Mouse (Mus musculus): ENCODE data around the gene Mrm3. TPM values are rescaled to one million over a fixed set of nuclear protein-coding genes. Genes with fewer than 3 reads are reported as not detected.

Gene Mrm3
- total RNA-seq, 2 experiments from 2014 or later, result 12.9 to 14.8 TPM

DNA sequence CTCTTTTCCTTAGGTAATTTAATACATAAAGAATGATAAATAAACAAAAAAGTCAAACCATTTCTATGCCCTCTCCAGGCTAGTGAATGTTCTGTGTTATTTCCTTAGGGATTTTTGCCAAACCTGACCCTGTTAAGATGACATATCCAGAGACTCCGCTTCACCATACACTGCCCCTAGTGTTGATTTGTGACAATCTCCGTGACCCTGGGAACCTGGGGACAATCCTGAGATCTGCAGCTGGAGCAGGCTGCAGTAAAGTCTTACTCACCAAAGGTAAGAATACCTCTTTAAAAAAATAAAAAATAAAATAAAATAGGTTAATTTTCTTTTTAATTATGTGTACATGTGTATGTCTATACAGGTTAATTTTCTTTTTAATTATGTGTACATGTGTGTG, 3.7 kb downstream of the Mrm3 start:
- DNase-seq (ENCODE audit: low spot score in 2 of 2), result no peak

DNA sequence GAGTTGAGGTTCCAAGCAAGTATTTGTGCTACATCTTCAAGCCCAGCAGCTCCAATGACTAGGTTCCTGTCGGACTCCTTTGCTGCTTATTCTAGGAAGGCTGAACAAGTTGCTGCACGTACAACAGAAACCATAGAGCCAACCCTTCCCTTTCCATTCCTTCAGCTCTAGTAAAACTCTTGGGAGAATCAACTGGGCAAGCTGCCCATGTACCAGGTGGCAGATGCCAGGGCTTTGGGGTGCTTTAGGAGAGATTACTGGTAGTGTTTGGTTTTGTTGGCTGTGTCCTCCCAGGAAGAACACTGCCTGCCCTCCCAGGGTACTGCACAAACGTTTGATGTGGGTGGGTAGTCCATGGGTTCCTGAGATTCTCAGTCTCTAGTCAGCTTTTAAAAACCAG, 8.5 kb downstream of the Mrm3 start:
- DNase-seq (ENCODE audit: low spot score in 2 of 2), result no peak

DNA sequence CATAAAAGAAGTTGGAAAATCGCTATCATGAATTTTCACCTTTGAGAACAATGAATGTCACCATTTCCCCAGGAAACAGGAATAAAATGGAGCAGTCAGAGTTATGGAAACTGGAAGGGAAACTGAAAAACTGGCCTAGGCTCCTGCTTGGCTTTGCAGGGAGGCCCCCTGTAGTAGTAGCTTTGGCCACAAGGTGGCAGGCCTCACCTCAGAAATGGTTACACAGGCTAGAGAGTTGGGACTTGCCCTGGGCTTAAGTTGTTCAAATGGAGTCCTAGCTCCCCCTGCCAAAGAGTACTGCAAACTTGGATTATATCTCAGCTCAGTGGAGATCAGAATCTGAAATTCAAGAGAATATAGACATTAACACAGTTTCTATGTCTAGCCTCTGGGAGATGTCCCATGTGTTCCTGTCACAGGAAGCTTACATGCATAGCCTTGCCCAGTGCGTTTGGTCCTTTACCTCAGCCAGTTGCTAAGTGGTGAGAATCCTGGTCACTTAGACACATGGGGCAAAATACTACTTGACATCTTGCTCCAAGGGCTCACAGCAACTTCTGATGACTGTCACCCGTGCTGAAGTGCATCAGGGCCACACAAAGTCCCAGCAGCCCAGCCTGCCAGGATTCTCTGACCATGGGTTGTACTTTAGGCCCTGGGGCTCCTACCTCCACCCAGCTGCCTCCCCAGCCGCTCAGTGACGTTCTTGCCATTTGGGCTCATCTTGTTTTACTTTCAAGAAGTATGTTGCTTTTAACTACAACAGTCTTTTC, 9.8 kb downstream of the Mrm3 start:
- DNase-seq (ENCODE audit: low spot score in 2 of 2), result peak; percentile 77 to 87

DNA sequence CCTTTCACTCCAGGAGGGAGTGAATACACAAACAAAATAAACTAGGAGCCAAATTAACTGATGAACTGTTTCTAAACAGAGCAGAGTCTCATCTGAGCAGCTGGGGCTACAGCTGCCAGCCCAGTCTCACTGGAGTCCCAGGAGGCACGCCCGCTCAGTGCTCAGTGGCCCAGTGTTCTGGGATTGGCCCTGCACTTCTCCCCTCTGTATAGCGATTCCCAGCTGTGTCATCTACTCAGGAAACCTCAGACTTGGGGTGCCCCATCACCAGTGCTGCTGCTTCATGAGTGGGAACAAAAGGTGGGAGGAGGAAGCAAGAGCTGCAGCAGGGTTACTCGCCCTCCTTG, 10.4 kb downstream of the Mrm3 start:
- DNase-seq (ENCODE audit: low spot score in 2 of 2), result peak in 1 of 2 experiments; percentile 44

DNA sequence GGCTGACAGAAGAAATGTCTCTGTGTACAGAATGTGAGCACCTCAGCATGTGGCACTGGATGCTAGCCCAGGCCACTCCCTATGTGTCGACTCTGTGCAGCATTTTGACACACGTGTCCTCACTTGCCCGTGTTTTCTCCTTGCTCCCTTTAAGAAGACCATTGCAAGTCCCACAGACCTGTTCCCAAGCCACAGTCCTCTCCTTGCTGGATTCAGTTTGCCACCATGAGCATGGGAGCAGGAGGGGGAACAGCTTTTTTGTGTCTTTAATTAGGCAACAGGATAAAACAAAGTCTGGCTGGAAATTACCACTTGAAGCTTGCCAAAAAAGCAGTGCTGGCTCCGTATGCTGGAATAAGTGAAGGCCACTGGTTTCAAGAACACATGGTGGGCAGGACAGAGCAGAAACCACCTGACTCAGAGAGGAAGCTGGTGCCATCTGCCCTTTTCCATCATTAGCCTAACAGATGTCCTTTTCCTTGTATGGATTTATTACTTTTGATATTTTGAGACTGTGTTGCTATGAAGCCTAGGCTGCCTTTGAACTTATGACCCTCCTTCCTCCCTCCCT, 12.0 kb downstream of the Mrm3 start:
- DNase-seq (ENCODE audit: low spot score in 2 of 2), result no peak

DNA sequence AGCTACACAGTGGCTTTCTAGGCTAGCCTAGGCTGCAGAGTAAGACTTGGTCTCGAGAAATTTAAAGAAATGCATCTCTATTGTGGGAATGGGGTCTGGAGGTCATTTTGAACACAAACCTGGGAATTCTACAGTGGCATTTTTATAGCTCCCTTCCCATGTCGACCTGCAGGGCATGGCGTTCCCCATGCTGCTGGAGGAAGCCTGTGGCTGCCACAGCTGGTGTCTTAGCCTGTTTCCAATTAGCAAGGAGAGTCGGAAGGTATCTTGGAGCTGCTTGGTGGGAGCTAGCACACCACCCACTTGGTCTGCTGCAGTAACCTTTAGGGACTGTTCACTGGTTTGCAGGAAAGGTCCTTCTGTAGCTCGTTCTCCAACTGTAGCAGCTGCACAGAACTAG, 12.6 kb downstream of the Mrm3 start:
- DNase-seq (ENCODE audit: low spot score in 2 of 2), result no peak

DNA sequence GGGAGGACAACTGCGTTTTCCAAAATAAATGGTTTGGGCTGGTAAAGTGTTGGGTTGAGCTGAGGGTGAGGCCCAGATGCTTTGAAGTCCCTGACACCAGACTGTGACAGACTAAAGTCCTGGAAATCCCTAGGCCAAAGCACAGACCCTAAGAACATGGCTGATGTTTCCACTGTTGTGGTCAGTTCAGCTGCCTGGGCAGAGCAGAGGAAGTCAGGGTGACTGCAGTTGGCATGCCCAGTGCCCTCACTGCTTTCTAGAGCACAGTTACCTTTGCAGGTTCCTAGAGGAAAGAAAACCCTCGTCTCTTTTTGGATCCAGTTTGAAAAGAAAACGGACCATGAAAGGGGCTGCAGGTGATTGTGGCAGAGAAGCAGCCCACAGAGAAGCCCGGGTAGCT, 13.9 kb downstream of the Mrm3 start:
- no peak for DNase-seq (ENCODE audit: low spot score in 2 of 2)

DNA sequence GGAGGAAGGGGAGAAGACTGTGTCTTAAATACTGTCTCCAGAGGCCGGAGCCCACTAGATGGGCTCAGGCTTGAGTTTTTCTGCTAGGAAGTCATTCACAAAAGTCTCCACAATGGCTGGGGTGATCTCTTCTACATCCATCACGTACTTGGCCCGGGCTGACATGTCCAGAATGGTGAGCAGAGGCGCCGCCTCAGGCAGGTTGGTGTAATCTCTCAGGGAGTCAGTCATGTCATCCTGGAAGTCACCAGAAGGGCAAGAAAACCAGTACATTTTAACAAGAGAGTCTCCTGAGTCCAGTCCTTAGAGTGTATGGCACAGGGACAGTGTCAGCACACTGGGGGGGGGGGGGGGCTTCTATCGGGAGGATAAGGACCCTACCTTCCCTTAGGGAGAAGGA, 15.0 kb downstream of the Mrm3 start:
- no peak for DNase-seq (ENCODE audit: low spot score in 2 of 2)

DNA sequence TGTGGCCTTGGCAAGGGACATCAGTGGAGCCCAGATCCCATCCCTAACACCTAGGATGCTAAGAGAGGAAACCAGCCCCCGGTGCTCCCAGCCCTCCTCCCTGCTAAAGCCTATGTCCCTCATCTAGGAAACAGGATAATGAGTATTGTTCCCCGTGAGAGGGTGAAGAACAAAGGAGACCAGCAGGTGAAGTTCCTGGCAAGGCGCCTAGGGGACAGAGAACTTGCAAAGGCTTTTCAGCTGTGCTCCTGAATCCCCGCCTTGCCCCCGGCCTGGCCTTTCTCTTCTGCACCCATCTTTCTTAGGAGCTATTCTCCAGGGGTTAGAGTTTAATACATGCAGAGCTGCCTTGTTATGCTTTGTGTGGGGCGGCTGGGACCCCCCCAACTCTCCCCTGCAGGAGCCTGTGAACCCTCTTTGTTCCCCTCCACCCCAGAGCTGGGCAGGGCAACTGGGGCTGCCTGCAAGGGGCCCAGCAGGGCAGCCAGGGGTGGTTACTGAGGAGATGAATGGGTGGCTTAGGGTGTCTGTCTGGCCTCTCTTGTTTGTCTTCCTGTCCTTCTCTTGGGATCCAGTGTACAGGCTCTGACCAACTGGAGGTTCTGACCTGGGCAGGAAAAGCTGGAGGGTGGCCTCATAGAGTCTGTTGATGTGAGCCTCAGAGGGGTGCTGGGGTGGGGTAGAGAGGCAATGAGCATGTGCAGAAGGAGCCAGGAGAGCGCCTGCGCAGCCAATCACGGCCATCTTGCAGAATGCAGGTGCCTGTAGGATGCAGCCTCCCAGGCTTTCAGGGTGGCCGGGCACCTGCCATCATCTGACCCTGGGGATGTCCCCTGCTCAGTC, 16.9 kb downstream of the Mrm3 start:
- no peak for DNase-seq (ENCODE audit: low spot score in 2 of 2)

DNA sequence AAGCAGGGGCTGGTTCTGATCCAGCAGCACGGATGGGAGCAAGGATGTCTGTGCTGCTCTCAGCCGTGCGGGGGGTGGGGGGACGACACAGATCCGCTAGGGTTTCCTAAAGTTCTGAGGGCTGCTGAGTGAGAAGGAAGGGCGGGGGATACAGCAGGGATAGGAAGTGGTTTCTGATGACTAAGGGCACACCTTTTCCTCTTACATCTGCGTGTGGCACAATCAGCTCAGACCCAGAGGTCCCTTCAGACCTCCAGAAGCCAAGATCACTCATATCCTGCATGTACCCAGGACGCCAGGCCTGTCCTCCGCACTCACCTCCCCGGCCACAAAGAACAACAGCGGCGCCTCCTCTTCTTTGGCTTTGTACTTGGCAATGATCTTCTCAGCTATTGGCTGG, 17.7 kb downstream of the Mrm3 start:
- no peak for DNase-seq (ENCODE audit: low spot score in 2 of 2)

DNA sequence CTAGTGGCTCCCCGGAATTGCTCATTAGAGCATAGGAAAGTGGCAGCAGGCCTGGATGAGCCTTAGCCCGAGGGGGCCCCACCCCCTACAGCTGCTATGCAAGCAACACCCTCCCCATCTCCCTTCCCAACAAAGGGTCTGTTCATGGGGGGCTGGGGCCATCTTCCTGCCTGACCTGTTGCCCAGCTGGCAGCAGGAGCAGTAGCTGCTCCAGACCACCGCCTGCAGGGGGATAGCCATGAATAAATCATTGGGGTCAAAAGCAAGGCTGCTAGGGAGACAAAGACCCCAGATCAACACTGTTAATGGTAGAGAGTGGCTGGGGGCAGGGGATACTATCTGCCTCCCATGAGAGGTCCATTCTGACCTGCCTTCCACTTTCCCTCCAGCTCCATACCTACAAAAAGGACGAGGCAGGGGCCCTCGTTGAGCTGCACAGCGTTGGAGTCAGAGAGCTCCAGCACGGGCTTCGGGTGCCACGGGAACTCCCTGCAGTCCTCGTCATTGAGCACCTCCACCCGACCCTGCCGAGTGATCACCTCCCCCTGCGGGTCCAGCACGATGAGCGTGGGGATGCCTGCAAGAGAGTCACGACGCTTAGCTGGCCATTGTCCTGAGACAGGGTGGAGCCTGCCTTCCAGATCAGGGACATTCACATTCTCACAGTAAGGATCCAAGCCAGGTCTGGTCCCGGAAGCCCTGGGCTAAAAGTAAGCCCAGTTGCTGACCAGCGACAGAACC, 19.3 kb downstream of the Mrm3 start:
- DNase-seq (ENCODE audit: low spot score in 2 of 2), result no peak

DNA sequence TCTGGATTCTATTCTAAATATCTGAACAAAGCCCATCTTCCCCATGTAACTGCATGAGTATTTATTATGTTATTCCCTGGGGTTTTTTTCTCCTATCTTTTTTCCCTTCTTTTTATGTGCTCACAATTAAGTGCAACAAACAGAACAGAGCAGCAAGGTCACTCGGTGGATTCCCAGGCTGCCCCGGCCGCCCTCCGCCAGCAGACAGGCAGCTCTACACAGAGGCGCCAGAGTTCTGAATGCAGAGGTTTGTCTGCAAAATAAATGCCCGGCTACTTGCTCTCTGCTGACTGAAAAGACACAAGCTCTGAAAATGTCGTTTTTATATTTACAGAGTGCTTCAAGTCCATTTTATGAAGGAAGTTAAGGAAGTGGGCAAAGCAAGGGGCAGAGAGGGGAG, 24.0 kb downstream of the Mrm3 start:
- no peak for DNase-seq (ENCODE audit: low spot score in 2 of 2)

DNA sequence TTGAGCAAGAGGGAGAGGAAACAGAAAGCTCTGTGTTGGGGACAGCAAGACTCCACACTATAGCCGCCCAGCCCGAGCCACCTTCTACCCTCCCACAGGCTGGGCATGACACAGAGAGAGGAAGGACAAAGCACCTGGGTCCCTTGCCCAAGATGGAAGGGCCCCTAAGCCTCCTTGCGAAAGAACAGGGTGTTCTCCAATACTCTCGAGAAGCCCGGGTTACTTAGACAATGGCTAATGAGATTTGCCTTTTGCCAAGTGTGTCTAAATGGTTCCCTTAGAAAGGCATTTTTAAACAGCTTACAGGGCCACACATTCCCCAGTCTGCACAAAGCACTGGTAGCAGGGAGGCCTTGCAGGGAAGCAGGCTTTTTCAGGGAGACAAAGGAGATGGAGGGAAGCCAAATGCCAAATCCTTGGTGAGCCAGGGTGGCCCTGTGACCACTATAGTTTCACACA, 24.5 kb downstream of the Mrm3 start:
- DNase-seq (ENCODE audit: low spot score in 2 of 2), result no peak

DNA sequence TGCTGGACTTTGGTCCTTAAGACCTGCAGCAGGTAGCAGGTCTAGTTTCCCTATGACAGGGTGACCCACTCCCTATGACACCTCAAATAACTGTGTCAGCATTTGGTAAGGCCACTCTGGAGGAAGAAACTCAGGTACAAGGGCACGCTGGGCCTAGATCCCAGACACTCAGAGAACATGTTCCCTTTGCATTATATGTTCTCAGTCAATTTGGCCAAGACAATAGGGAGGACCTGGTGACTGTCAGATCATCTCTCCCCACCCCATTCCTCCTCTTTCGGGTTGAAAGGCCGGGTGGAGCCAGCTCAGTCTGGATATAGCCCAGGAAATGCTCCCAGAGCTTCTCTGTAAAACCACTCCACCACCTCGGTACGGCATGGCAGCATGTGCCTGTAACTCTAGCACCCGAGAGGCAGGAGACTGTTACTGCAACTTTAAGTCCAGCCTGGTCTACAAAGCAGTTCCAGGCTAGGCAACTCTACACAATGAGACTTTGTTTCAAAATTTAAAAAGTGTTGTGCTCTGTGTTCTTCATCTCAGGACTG, 25.1 kb downstream of the Mrm3 start:
- DNase-seq (ENCODE audit: low spot score in 2 of 2), result no peak

DNA sequence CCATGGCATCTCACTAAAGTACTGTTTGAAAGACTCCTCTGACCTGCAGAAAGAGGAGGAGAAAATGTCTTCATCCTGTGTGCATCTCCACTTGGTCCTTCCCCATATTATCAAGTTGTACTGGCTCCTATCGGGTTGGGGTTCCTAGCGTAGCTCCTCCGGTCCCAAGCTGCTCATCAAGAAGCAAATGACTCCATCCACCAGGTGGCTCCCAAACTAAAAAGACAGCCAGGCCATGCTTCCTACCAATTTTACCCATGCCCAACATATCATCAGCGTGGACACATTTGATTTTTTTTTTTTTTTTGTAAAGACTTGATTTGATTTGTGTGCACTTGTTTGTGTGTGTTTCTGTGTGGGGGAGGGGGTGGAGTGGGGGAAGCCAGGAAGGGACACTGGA, 28.9 kb downstream of the Mrm3 start:
- no peak for DNase-seq (ENCODE audit: low spot score in 2 of 2)

DNA sequence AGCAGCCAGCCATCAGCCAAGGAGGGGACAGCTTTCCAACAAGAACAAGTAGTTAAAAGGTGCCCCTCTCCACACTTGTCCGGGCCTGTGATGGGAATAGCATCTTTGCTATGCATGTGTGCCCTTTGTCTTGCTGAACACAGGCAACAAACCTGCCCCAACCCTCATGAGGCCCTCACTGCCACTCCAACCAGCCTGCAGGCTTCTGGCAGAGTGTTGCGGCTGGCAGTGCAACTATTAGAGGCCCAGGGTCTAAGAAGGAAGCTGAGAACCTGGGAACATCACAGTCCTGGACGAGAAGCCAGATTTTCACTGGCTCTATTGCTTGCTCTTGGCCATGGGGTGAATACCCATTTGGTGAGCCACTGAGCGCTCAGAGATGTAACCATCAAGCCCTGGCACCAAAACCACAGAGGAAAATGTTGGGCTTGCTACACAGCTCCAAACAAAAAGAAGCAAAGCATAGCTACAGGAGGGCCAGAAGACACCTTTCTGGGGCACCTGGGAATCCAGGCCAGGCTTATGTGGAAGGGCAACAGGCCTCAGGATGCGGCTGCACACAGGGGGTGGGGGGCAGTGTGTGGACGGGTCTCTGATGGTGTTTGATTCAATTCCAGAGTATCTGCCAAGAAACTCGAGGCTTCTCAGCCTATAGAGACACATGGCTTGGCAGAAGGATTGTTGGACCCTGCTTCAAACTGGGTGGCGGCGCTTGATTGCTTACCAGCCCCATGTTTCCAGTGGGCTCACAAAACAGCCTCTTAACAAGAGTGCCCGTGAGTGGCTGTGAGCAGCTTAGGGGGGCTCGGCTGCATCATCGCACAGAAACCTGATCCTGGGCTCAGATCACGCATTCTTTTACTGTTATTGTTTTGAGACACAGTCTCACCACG, 35.7 kb downstream of the Mrm3 start:
- no peak for DNase-seq (ENCODE audit: low spot score in 2 of 2)

DNA sequence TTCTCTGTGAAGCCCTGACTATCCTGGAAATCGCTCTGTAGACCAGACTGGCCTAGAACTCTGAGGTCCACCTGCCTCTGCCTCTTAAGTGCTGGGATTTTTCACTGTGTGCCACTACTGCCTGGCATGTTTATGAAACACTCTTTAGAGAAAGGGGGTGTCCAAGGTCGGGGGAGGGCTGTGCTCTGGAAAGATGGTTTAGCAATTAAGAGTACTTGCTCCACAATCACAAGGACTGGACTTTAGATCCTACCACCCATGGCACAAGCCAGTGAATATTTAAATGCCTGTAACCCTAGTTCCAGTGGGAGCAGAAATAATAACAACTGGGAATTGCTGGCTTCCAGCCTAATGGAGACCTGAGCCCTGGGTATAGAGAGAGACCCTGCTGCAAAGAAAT, 36.5 kb downstream of the Mrm3 start:
- no peak for DNase-seq (ENCODE audit: low spot score in 2 of 2)

DNA sequence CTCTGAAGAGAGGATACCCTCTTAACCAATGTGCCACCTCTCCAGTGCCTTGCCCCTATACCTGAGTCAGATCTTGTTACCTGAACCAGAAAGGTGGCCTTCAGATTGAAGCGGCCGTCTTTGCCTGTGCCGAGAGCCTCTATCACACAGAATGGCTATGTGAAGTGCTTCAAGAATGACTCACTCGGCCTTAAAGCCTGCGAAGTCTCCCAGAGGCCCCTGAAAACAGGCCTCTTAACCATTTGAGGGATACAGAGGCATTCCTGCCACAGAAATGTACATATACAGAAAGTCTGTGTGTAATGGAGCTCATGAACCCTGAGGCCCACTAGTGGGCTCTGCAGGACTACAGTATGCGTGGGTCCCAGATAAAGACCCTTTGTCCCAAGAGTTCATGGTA, 40.3 kb downstream of the Mrm3 start:
- no peak for DNase-seq (ENCODE audit: low spot score in 2 of 2)

DNA sequence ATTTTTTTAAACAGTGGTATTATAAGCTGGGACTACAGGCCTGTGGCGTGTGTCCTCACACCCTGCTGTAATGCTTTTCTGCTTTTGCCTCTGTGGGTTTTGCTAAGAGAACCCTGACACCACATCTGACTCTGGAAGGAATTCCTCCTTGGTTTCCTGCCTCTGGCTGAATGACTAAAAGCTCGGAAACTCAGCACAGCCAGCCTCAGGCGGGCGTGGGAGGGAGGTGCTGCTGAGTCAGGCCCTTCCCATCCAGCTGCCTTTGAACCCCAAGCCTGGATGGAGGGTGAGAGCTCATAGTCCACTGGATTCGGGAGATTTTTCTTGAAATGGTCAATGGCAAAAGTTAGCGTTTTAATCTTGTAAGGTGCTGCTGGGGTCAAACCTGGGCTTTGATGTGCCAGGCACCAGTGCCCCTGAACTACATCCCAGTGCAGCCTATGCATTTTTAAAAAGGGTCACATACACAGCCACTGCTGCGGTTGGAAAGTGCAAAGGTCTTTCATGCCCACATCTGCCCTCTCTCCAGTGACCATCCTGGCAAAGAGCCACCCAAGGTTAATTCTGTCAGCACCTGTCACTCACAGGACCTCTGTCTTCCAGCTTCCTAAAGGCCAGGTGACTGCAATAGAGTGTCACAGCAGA, 42.0 kb downstream of the Mrm3 start:
- DNase-seq (ENCODE audit: low spot score in 2 of 2), result no peak

Measured in gastrocnemius, postnatal 4 days (tissue).